Mouse (Mus musculus): ENCODE measurements around the gene Gm12248. TPM values are rescaled to one million over a fixed set of nuclear protein-coding genes. Genes with fewer than 3 reads are reported as not detected.
A peak's percentile ranks its signal among the peaks of the same experiment; 100 is the strongest.

Gene Gm12248
- polyA plus RNA-seq, 1 experiment, result 0.19 TPM

DNA sequence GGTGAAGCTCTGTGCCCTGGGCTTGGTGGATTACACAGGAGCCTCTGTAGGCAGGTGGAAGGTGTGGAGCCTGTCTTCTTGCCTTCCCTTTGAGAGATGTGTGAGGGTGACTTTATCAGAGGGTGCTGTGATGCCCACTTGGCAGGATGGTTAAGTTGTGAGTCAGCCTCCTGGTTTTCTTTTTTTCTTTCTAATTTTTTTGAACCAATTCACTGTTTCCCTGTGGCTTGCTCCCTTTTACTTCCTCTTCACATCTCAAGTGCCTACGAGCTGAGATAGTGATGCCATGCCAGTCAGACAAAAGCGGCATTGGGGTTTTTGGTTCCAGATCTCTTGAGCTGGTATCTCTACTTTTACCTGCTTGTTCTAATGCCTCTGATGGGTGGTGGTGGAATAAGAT, 68.3 kb downstream of the Gm12248 start:
- Histone ChIP-seq H3K4me3 (no peak overlapping the region), H3K4me2 (ENCODE audit: low read depth) (peak overlapping the region; percentile 43), H3K79me2 (ENCODE audit: control insufficient read depth, insufficient read depth) (peaks cover 99% of the 10 kb centered on the region), H3ac (ENCODE audit: control insufficient read depth, insufficient read length) (no peak overlapping the region), H3K36me3 (ENCODE audit: control insufficient read depth, insufficient read depth) (no peaks in the 10 kb centered on the region), H3K27me3 (ENCODE audit: control insufficient read depth, insufficient read depth, insufficient read length) (no peaks in the 10 kb centered on the region)
- TF ChIP-seq USF1 (IDR thresholded peaks at IDR 0.05; ENCODE audit: low read depth) (no peak), POLR2AphosphoS2 (IDR thresholded peaks at IDR 0.05; ENCODE audit: insufficient read length, low read depth) (no peak)

DNA sequence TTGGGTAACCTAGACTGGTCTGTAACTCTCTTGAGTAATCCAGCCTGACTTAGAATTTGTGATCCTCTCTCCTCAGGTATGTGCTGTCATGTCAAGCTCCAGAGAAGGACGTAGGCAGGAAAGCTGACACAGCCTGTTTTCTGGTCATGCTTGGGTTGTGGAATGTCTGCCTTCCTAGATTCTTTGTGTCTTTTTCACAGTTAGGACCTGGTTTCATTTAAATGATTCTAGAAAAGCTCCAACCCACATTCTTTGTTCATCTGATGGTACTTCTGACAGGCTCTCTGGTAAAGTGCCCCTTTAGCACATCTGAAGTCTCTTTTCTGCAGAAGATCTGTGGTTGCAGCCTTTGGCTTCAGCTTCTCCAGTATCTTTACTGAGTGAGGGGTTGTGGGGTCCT, 68.7 kb downstream of the Gm12248 start:
- H3K4me2 ChIP-seq (ENCODE audit: low read depth), result peak overlapping the region; percentile 43
- H3K79me2 ChIP-seq (ENCODE audit: control insufficient read depth, insufficient read depth), result peaks cover 99% of the 10 kb centered on the region
- no peak overlapping the region for H3ac ChIP-seq (ENCODE audit: control insufficient read depth, insufficient read length)
- TF ChIP-seq SRF (IDR thresholded peaks at IDR 0.05; ENCODE audit: control insufficient read depth, insufficient read length, low read depth), result no peak
- no peak for TF ChIP-seq MYOG (IDR thresholded peaks at IDR 0.05; ENCODE audit: control insufficient read depth in 1 of 3, insufficient read depth in 1 of 3, insufficient read length in 2 of 3, low read depth in 2 of 3)
- TF ChIP-seq TCF3 (IDR thresholded peaks at IDR 0.05; ENCODE audit: insufficient read length, low read depth), result no peak
- no peak for TF ChIP-seq REST (IDR thresholded peaks at IDR 0.05; ENCODE audit: insufficient read depth, insufficient read length)
- no peak for TF ChIP-seq E2F4 (IDR thresholded peaks at IDR 0.05; ENCODE audit: insufficient read depth)
- no peak for TF ChIP-seq CEBPB (IDR thresholded peaks at IDR 0.05; ENCODE audit: insufficient read depth, poor library complexity, severe bottlenecking)
- TF ChIP-seq POLR2AphosphoS2 (IDR thresholded peaks at IDR 0.05; ENCODE audit: insufficient read length, low read depth), result no peak
- no peak for TF ChIP-seq TCF12 (IDR thresholded peaks at IDR 0.05; ENCODE audit: insufficient read depth, poor library complexity, severe bottlenecking)
- no peak for TF ChIP-seq USF1 (IDR thresholded peaks at IDR 0.05; ENCODE audit: low read depth)
- TF ChIP-seq POLR2A (IDR thresholded peaks at IDR 0.05; ENCODE audit: insufficient read length, low read depth), result no peak
- TF ChIP-seq MYOD1 (IDR thresholded peaks at IDR 0.05; ENCODE audit: control insufficient read depth in 1 of 3, insufficient read length in 2 of 3, low read depth in 2 of 3), result no peak
- no peak for TF ChIP-seq MAX (IDR thresholded peaks at IDR 0.05; ENCODE audit: low read depth)
- no peaks in the 10 kb centered on the region for H3K36me3 ChIP-seq (ENCODE audit: control insufficient read depth, insufficient read depth)
- no peak overlapping the region for H3K4me3 ChIP-seq
- H3K27me3 ChIP-seq (ENCODE audit: control insufficient read depth, insufficient read depth, insufficient read length), result no peaks in the 10 kb centered on the region

DNA sequence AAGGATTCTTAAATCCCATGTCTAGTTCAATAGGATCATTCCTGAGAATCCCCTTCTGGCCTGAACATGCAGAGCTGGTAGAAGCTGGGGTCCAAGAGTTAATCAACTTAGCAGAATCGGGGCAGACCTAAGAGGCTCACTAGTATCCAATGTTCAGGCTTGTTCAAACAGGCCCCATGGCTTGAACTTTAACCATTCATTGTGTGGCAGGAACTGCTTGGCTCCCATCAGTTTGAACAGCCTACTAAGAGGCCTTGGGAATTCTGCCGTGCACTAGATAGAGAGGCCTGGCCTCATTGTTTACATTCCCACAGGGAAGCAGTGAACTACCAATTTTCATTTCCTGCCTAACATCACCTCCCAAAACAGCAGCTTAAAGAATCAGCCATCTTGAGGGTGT, 71.3 kb downstream of the Gm12248 start:
- H3K36me3 ChIP-seq (ENCODE audit: control insufficient read depth, insufficient read depth), result no peaks in the 10 kb centered on the region
- H3K4me3 ChIP-seq, result no peak overlapping the region
- peak overlapping the region; percentile 15 for H3K4me2 ChIP-seq (ENCODE audit: low read depth)
- H3K27me3 ChIP-seq (ENCODE audit: control insufficient read depth, insufficient read depth, insufficient read length), result no peaks in the 10 kb centered on the region
- no peak for TF ChIP-seq CEBPB (IDR thresholded peaks at IDR 0.05; ENCODE audit: insufficient read depth, poor library complexity, severe bottlenecking)
- TF ChIP-seq TCF3 (IDR thresholded peaks at IDR 0.05; ENCODE audit: insufficient read length, low read depth), result no peak
- TF ChIP-seq E2F4 (IDR thresholded peaks at IDR 0.05; ENCODE audit: insufficient read depth), result no peak
- no peak for TF ChIP-seq MYOD1 (IDR thresholded peaks at IDR 0.05; ENCODE audit: control insufficient read depth in 1 of 3, insufficient read length in 2 of 3, low read depth in 2 of 3)
- TF ChIP-seq MAX (IDR thresholded peaks at IDR 0.05; ENCODE audit: low read depth), result no peak
- TF ChIP-seq TCF12 (IDR thresholded peaks at IDR 0.05; ENCODE audit: insufficient read depth, poor library complexity, severe bottlenecking), result no peak
- TF ChIP-seq POLR2A (IDR thresholded peaks at IDR 0.05; ENCODE audit: insufficient read length, low read depth), result no peak
- TF ChIP-seq REST (IDR thresholded peaks at IDR 0.05; ENCODE audit: insufficient read depth, insufficient read length), result no peak
- TF ChIP-seq POLR2AphosphoS2 (IDR thresholded peaks at IDR 0.05; ENCODE audit: insufficient read length, low read depth), result no peak
- TF ChIP-seq SRF (IDR thresholded peaks at IDR 0.05; ENCODE audit: control insufficient read depth, insufficient read length, low read depth), result no peak
- no peak for TF ChIP-seq MYOG (IDR thresholded peaks at IDR 0.05; ENCODE audit: control insufficient read depth in 1 of 3, insufficient read depth in 1 of 3, insufficient read length in 2 of 3, low read depth in 2 of 3)
- H3ac ChIP-seq (ENCODE audit: control insufficient read depth, insufficient read length), result no peak overlapping the region
- peaks cover 99% of the 10 kb centered on the region for H3K79me2 ChIP-seq (ENCODE audit: control insufficient read depth, insufficient read depth)

DNA sequence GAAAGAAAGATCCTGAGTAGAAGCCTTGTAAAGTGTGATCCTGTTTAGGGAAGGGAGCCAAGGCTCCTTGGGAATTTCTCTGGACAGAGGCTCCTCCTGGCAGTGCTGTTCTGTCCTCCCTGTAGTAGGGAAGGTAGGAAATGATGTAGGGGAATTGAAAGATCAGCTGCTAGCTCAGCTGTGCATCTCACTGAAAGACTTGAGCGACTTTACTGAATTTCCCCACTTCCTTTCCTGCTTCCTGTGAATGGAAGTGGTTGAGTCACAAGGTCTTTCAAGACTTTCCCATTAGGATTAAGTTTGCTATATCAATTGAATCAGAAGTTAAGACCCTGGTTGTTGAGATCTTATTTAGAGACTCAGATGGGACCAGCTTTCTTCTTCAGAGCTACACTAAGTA, 71.8 kb downstream of the Gm12248 start:
- Histone ChIP-seq H3ac (ENCODE audit: control insufficient read depth, insufficient read length) (no peak overlapping the region), H3K27me3 (ENCODE audit: control insufficient read depth, insufficient read depth, insufficient read length) (no peaks in the 10 kb centered on the region), H3K4me2 (ENCODE audit: low read depth) (peak overlapping the region; percentile 15), H3K36me3 (ENCODE audit: control insufficient read depth, insufficient read depth) (no peaks in the 10 kb centered on the region), H3K4me3 (no peak overlapping the region), H3K79me2 (ENCODE audit: control insufficient read depth, insufficient read depth) (peaks cover 99% of the 10 kb centered on the region)
- TF ChIP-seq REST (IDR thresholded peaks at IDR 0.05; ENCODE audit: insufficient read depth, insufficient read length) (no peak), USF1 (IDR thresholded peaks at IDR 0.05; ENCODE audit: low read depth) (no peak), TCF12 (IDR thresholded peaks at IDR 0.05; ENCODE audit: insufficient read depth, poor library complexity, severe bottlenecking) (no peak), MYOD1 (IDR thresholded peaks at IDR 0.05; ENCODE audit: control insufficient read depth in 1 of 3, insufficient read length in 2 of 3, low read depth in 2 of 3) (no peak), MAX (IDR thresholded peaks at IDR 0.05; ENCODE audit: low read depth) (no peak), SRF (IDR thresholded peaks at IDR 0.05; ENCODE audit: control insufficient read depth, insufficient read length, low read depth) (no peak), TCF3 (IDR thresholded peaks at IDR 0.05; ENCODE audit: insufficient read length, low read depth) (no peak), MYOG (IDR thresholded peaks at IDR 0.05; ENCODE audit: control insufficient read depth in 1 of 3, insufficient read depth in 1 of 3, insufficient read length in 2 of 3, low read depth in 2 of 3) (no peak), POLR2AphosphoS2 (IDR thresholded peaks at IDR 0.05; ENCODE audit: insufficient read length, low read depth) (no peak), CEBPB (IDR thresholded peaks at IDR 0.05; ENCODE audit: insufficient read depth, poor library complexity, severe bottlenecking) (no peak), POLR2A (IDR thresholded peaks at IDR 0.05; ENCODE audit: insufficient read length, low read depth) (no peak), E2F4 (IDR thresholded peaks at IDR 0.05; ENCODE audit: insufficient read depth) (no peak)

DNA sequence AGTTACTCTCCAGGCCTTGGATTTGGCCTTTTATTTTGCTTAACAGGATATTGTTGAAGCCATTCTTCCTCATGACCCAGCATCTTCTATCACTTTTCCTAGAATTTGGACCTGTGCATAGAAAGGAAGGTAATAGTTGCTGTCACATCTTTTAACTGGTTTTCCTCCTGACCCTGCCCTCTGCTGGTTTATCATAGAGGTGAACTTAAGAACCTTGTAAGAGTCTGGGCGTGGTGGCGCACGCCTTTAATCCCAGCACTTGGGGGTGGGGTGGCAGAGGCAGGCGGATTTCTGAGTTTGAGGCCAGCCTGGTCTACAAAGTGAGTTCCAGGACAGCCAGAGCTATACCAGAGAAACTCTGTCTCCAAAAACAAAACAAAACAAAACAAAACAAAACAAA, 74.2 kb downstream of the Gm12248 start:
- Histone ChIP-seq H3K4me2 (ENCODE audit: low read depth) (no peak overlapping the region), H3K79me2 (ENCODE audit: control insufficient read depth, insufficient read depth) (peaks cover 99% of the 10 kb centered on the region), H3K36me3 (ENCODE audit: control insufficient read depth, insufficient read depth) (no peaks in the 10 kb centered on the region), H3ac (ENCODE audit: control insufficient read depth, insufficient read length) (no peak overlapping the region), H3K27me3 (ENCODE audit: control insufficient read depth, insufficient read depth, insufficient read length) (no peaks in the 10 kb centered on the region), H3K4me3 (no peak overlapping the region)
- TF ChIP-seq TCF3 (IDR thresholded peaks at IDR 0.05; ENCODE audit: insufficient read length, low read depth), result no peak
- TF ChIP-seq TCF12 (IDR thresholded peaks at IDR 0.05; ENCODE audit: insufficient read depth, poor library complexity, severe bottlenecking), result no peak
- no peak for TF ChIP-seq POLR2AphosphoS2 (IDR thresholded peaks at IDR 0.05; ENCODE audit: insufficient read length, low read depth)
- no peak for TF ChIP-seq POLR2A (IDR thresholded peaks at IDR 0.05; ENCODE audit: insufficient read length, low read depth)
- TF ChIP-seq MYOG (IDR thresholded peaks at IDR 0.05; ENCODE audit: control insufficient read depth in 1 of 3, insufficient read depth in 1 of 3, insufficient read length in 2 of 3, low read depth in 2 of 3), result no peak
- no peak for TF ChIP-seq E2F4 (IDR thresholded peaks at IDR 0.05; ENCODE audit: insufficient read depth)
- TF ChIP-seq MAX (IDR thresholded peaks at IDR 0.05; ENCODE audit: low read depth), result no peak
- no peak for TF ChIP-seq SRF (IDR thresholded peaks at IDR 0.05; ENCODE audit: control insufficient read depth, insufficient read length, low read depth)
- no peak for TF ChIP-seq USF1 (IDR thresholded peaks at IDR 0.05; ENCODE audit: low read depth)
- no peak for TF ChIP-seq CEBPB (IDR thresholded peaks at IDR 0.05; ENCODE audit: insufficient read depth, poor library complexity, severe bottlenecking)
- no peak for TF ChIP-seq MYOD1 (IDR thresholded peaks at IDR 0.05; ENCODE audit: control insufficient read depth in 1 of 3, insufficient read length in 2 of 3, low read depth in 2 of 3)
- no peak for TF ChIP-seq REST (IDR thresholded peaks at IDR 0.05; ENCODE audit: insufficient read depth, insufficient read length)
